Comparison of ENCODE assay signal across 18 mouse cellular contexts in genomic region chr6:136866150-136866549, GRCm38 (mm10). TPM values are rescaled to one million over a fixed set of nuclear protein-coding genes. Genes with fewer than 3 reads are reported as not detected.
DNase-seq lines count a peak whose midpoint lies in the region; ATAC-seq and TF ChIP-seq lines count a peak whose summit lies in the region.
"Had no signal": no experiment of that assay in that cellular context is flagged by ENCODE, and none has a peak within 500 bp of the region (broad histone marks: within the 10 kb centered on the region; RNA-seq: fewer than 3 reads in every experiment).

No protein-coding gene starts in this region.

- no peak overlapping the region for H3K4me2 ChIP-seq in limb, embryonic 15.5 days
- H3K4me2 ChIP-seq in lung, postnatal 0 days (replicated peaks; ENCODE audit: low read depth, low read length) = no peak overlapping the region
- no peak overlapping the region for H3K4me2 ChIP-seq in stomach, embryonic 16.5 days (ENCODE audit: low read depth, low read length)
- H3K4me2 ChIP-seq: forebrain, embryonic 13.5 days; heart, embryonic 13.5 days; hindbrain, embryonic 12.5 days had no signal

- no peak for DNase-seq in limb, embryonic 10.5 days (ENCODE audit: low spot score)
- DNase-seq in lung, postnatal 0 days (ENCODE audit: low spot score) = no peak
- DNase-seq in lung, postnatal 36 days = no peak
- no peak for DNase-seq in right cerebral cortex, postnatal 36 days (ENCODE audit: low spot score in 2 of 2)
- DNase-seq: adrenal gland, adult 8-10 months; adrenal gland, postnatal 36 days; cerebellum, adult 2 months; cerebellum, postnatal 10 days; forebrain, postnatal 0 days; gastrocnemius, postnatal 14 days; heart, postnatal 4 days had no signal

- no peaks in the 10 kb centered on the region for H3K9me3 ChIP-seq in limb, embryonic 15.5 days
- no peaks in the 10 kb centered on the region for H3K9me3 ChIP-seq in limb, embryonic 10.5 days (replicated peaks)
- no peaks in the 10 kb centered on the region for H3K9me3 ChIP-seq in lung, postnatal 0 days (ENCODE audit: low read length)
- H3K9me3 ChIP-seq in stomach, embryonic 16.5 days (replicated peaks; ENCODE audit: control insufficient read depth, low read length) = no peaks in the 10 kb centered on the region
- H3K9me3 ChIP-seq: embryonic facial prominence, embryonic 10.5 days; forebrain, embryonic 13.5 days; heart, embryonic 13.5 days; hindbrain, embryonic 12.5 days had no signal

- no peaks in the 10 kb centered on the region for H3K36me3 ChIP-seq in limb, embryonic 15.5 days
- no peaks in the 10 kb centered on the region for H3K36me3 ChIP-seq in limb, embryonic 10.5 days
- H3K36me3 ChIP-seq in lung, postnatal 0 days (ENCODE audit: insufficient read depth, low read length) = no peaks in the 10 kb centered on the region
- no peaks in the 10 kb centered on the region for H3K36me3 ChIP-seq in stomach, embryonic 16.5 days (ENCODE audit: control insufficient read depth, insufficient read depth, low read length)
- H3K36me3 ChIP-seq: embryonic facial prominence, embryonic 10.5 days; heart, embryonic 13.5 days; hindbrain, embryonic 12.5 days had no signal

- no peak overlapping the region for H3K4me3 ChIP-seq in limb, embryonic 15.5 days
- H3K4me3 ChIP-seq in limb, embryonic 10.5 days = no peak overlapping the region
- no peak overlapping the region for H3K4me3 ChIP-seq in lung, postnatal 0 days (ENCODE audit: low read depth, low read length)
- H3K4me3 ChIP-seq in stomach, embryonic 16.5 days (replicated peaks; ENCODE audit: low read length) = no peak overlapping the region
- H3K4me3 ChIP-seq: embryonic facial prominence, embryonic 10.5 days; forebrain, embryonic 13.5 days; heart, embryonic 13.5 days; hindbrain, embryonic 12.5 days had no signal

- H3K4me1 ChIP-seq in limb, embryonic 15.5 days = peaks cover 18% of the 10 kb centered on the region
- H3K4me1 ChIP-seq in limb, embryonic 10.5 days = 0 out of 2 replicates have a peak, but pooled peaks cover 4% of the 10 kb centered on the region
- no peaks in the 10 kb centered on the region for H3K4me1 ChIP-seq in lung, postnatal 0 days (ENCODE audit: insufficient read depth, low read depth, low read length)
- peaks cover 6% of the 10 kb centered on the region for H3K4me1 ChIP-seq in stomach, embryonic 16.5 days (ENCODE audit: control insufficient read depth, insufficient read depth, low read length)
- H3K4me1 ChIP-seq: embryonic facial prominence, embryonic 10.5 days; forebrain, embryonic 13.5 days; hindbrain, embryonic 12.5 days had no signal

- H3K27ac ChIP-seq in limb, embryonic 15.5 days = 0 out of 2 replicates have a peak overlapping the region, but pooled peaks have one; percentile 22
- H3K27ac ChIP-seq in limb, embryonic 10.5 days = no peak overlapping the region
- peak overlapping the region; percentile 38; the same call in 1 of the 2 replicates for H3K27ac ChIP-seq in lung, postnatal 0 days (ENCODE audit: low read length)
- H3K27ac ChIP-seq in stomach, embryonic 16.5 days (ENCODE audit: low read length) = peak overlapping the region; percentile 59
- H3K27ac ChIP-seq: embryonic facial prominence, embryonic 10.5 days; forebrain, embryonic 13.5 days; heart, embryonic 13.5 days; hindbrain, embryonic 12.5 days had no signal

- ATAC-seq in limb, embryonic 15.5 days (ENCODE audit: insufficient number of reproducible peaks, low FRiP score, low TSS enrichment, low read depth) = no peak
- no peak for ATAC-seq in lung, postnatal 0 days
- peak; percentile 72; the same call in 1 of the 2 replicates for ATAC-seq in stomach, embryonic 16.5 days (ENCODE audit: insufficient read depth, low FRiP score)
- ATAC-seq: forebrain, embryonic 13.5 days; forebrain, postnatal 0 days had no signal

- WGBS in limb, embryonic 15.5 days = 62% methylated on average over 4 of the region's 4 CpGs
- WGBS in limb, embryonic 10.5 days = 70% methylated on average over 4 of the region's 4 CpGs
- 62% methylated on average over 4 of the region's 4 CpGs for WGBS in lung, postnatal 0 days
- WGBS in stomach, embryonic 16.5 days = 57% methylated on average over 4 of the region's 4 CpGs

- no peak overlapping the region for H3K9ac ChIP-seq in limb, embryonic 15.5 days
- H3K9ac ChIP-seq in lung, postnatal 0 days (replicated peaks; ENCODE audit: low read depth) = no peak overlapping the region
- H3K9ac ChIP-seq in stomach, embryonic 16.5 days (ENCODE audit: low read length) = no peak overlapping the region
- H3K9ac ChIP-seq: forebrain, embryonic 13.5 days; forebrain, postnatal 0 days; heart, embryonic 13.5 days; hindbrain, embryonic 12.5 days had no signal

- TF ChIP-seq CTCF in lung, postnatal 0 days (IDR thresholded peaks at IDR 0.05) = no peak

- H3K27me3 ChIP-seq in limb, embryonic 15.5 days = no peaks in the 10 kb centered on the region
- no peaks in the 10 kb centered on the region for H3K27me3 ChIP-seq in limb, embryonic 10.5 days (ENCODE audit: low read depth, poor library complexity, severe bottlenecking)
- no peaks in the 10 kb centered on the region for H3K27me3 ChIP-seq in lung, postnatal 0 days (replicated peaks; ENCODE audit: insufficient read depth, low read length)
- no peaks in the 10 kb centered on the region for H3K27me3 ChIP-seq in stomach, embryonic 16.5 days (ENCODE audit: control insufficient read depth, insufficient read depth, low read length)
- H3K27me3 ChIP-seq: forebrain, embryonic 13.5 days; heart, embryonic 13.5 days; hindbrain, embryonic 12.5 days had no signal

- no peak for TF ChIP-seq EP300 in lung, postnatal 0 days (IDR thresholded peaks at IDR 0.05)

RNA-seq across cellular contexts. Expression of gene Art4, which starts 8.6 kb away (rescaled TPM):
- 2.9 and 3.9 TPM in 2 replicates for polyA plus RNA-seq in limb, embryonic 15.5 days (2015; fragmentation: Nextera tagmentation; extraction: Ambion mirVana)
- 1.8 and 2.4 TPM in 2 replicates for polyA plus RNA-seq in limb, embryonic 10.5 days (2016; fragmentation: Nextera tagmentation; extraction: Ambion mirVana)
- 7.5 and 7.9 TPM in 2 replicates for polyA plus RNA-seq in lung, postnatal 0 days (2015; fragmentation: Nextera tagmentation; extraction: Ambion mirVana)
- 6.9 and 7.9 TPM in 2 replicates for polyA plus RNA-seq in stomach, embryonic 16.5 days (2015; fragmentation: Nextera tagmentation; extraction: Ambion mirVana)

RNA-seq across cellular contexts. Expression of gene Mgp, which starts 9.5 kb away (rescaled TPM):
- 350 and 381 TPM in 2 replicates for polyA plus RNA-seq in limb, embryonic 15.5 days (2015; fragmentation: Nextera tagmentation; extraction: Ambion mirVana)
- polyA plus RNA-seq in limb, embryonic 10.5 days (2016; fragmentation: Nextera tagmentation; extraction: Ambion mirVana) = 1.2 and 3.2 TPM in 2 replicates
- 1,533 and 1,851 TPM in 2 replicates for polyA plus RNA-seq in lung, postnatal 0 days (2015; fragmentation: Nextera tagmentation; extraction: Ambion mirVana)
- polyA plus RNA-seq in stomach, embryonic 16.5 days (2015; fragmentation: Nextera tagmentation; extraction: Ambion mirVana) = 224 and 245 TPM in 2 replicates

RNA-seq across cellular contexts. Expression of gene Smco3, which starts 30.9 kb away (rescaled TPM):
- polyA plus RNA-seq in limb, embryonic 15.5 days (2015; fragmentation: Nextera tagmentation; extraction: Ambion mirVana) = 0.56 and 0.62 TPM in 2 replicates
- polyA plus RNA-seq in limb, embryonic 10.5 days (2016; fragmentation: Nextera tagmentation; extraction: Ambion mirVana) = not detected in 2 replicates
- 2.3 and 3.4 TPM in 2 replicates for polyA plus RNA-seq in lung, postnatal 0 days (2015; fragmentation: Nextera tagmentation; extraction: Ambion mirVana)
- polyA plus RNA-seq in stomach, embryonic 16.5 days (2015; fragmentation: Nextera tagmentation; extraction: Ambion mirVana) = 1.2 and 2.2 TPM in 2 replicates
- polyA plus RNA-seq: embryonic facial prominence, embryonic 10.5 days; forebrain, embryonic 13.5 days; heart, postnatal 0 days had no signal

RNA-seq across cellular contexts. Expression of gene Wbp11, which starts 38.1 kb away (rescaled TPM):
- polyA plus RNA-seq in limb, embryonic 15.5 days (2015; fragmentation: Nextera tagmentation; extraction: Ambion mirVana) = 90.4 and 90.9 TPM in 2 replicates
- polyA plus RNA-seq in limb, embryonic 10.5 days (2016; fragmentation: Nextera tagmentation; extraction: Ambion mirVana) = 164 and 168 TPM in 2 replicates
- 44.4 and 46.1 TPM in 2 replicates for polyA plus RNA-seq in lung, postnatal 0 days (2015; fragmentation: Nextera tagmentation; extraction: Ambion mirVana)
- polyA plus RNA-seq in stomach, embryonic 16.5 days (2015; fragmentation: Nextera tagmentation; extraction: Ambion mirVana) = 85.0 and 90.8 TPM in 2 replicates

RNA-seq across cellular contexts. Expression of gene BC049715, which starts 38.7 kb away (rescaled TPM):
- polyA plus RNA-seq in limb, embryonic 15.5 days (2015; fragmentation: Nextera tagmentation; extraction: Ambion mirVana) = 1.1 and 1.4 TPM in 2 replicates
- polyA plus RNA-seq in limb, embryonic 10.5 days (2016; fragmentation: Nextera tagmentation; extraction: Ambion mirVana) = 1.3 and 1.4 TPM in 2 replicates
- 1.8 and 2.2 TPM in 2 replicates for polyA plus RNA-seq in lung, postnatal 0 days (2015; fragmentation: Nextera tagmentation; extraction: Ambion mirVana)
- polyA plus RNA-seq in stomach, embryonic 16.5 days (2015; fragmentation: Nextera tagmentation; extraction: Ambion mirVana) = 0.46 and 2.6 TPM in 2 replicates

Comparison
In these comparisons a context has a peak if more than half of its experiments do, and no peak if none do; other contexts are left out.
1. RNA of gene Mgp, which starts 9.5 kb away (polyA plus RNA-seq): 1,533 to 1,851 TPM in lung, postnatal 0 days, 350 to 381 TPM in limb, embryonic 15.5 days and 224 to 245 TPM in stomach, embryonic 16.5 days; 1.2 to 3.2 TPM in limb, embryonic 10.5 days; every median in the first group is over 10 times any median in the second.